Mouse (Mus musculus) kidney, postnatal 0 days (tissue): ENCODE measurements around the gene Aspdh. TPM values are rescaled to one million over a fixed set of nuclear protein-coding genes. Genes with fewer than 3 reads are reported as not detected.

ENCODE experiments used
- ATAC-seq: fragments of 200-750 bp; cut with Nextera tagmentation; replicated peaks from 2 replicates; pipeline ENCODE4 v1.8.0; 2017; ENCODE audit warnings: low read depth, moderate number of reproducible peaks, moderate TSS enrichment, moderate library complexity; ENCODE audit not compliant: low FRiP score
- DNase-seq: peaks from one replicate; pipeline ENCODE4 v3.0.0-alpha.2; 2016; ENCODE audit warnings: low spot score
- H3K27ac ChIP-seq: fragments of 300-500 bp; sonication (generic); 2 replicates; pipeline ENCODE4 v1.5.1; 2014; ENCODE audit warnings: mild to moderate bottlenecking
- H3K27me3 ChIP-seq: fragments of 300-500 bp; sonication (generic); 2 replicates; pipeline ENCODE4 v1.6.1; 2014; ENCODE audit warnings: low read length, mixed read lengths; ENCODE audit not compliant: insufficient read depth
- H3K36me3 ChIP-seq: fragments of 300-500 bp; sonication (generic); 2 replicates; pipeline ENCODE4 v1.6.1; 2014; ENCODE audit warnings: low read length, mixed read lengths; ENCODE audit not compliant: insufficient read depth
- H3K4me1 ChIP-seq: fragments of 300-500 bp; sonication (generic); replicated peaks from 2 replicates; pipeline ENCODE4 v1.6.1; 2014; ENCODE audit warnings: antibody characterized with exemption, low read length, mixed read lengths; ENCODE audit not compliant: insufficient read depth
- H3K4me2 ChIP-seq: fragments of 300-500 bp; sonication (generic); 2 replicates; pipeline ENCODE4 v1.6.1; 2014; ENCODE audit warnings: mild to moderate bottlenecking, low read length, moderate library complexity, mixed read lengths
- H3K4me3 ChIP-seq: fragments of 300-500 bp; sonication (generic); replicated peaks from 2 replicates; pipeline ENCODE4 v1.5.1; 2014; ENCODE audit warnings: low read depth, low read length
- H3K9ac ChIP-seq: fragments of 300-500 bp; sonication (generic); 2 replicates; pipeline ENCODE4 v1.6.1; 2014; ENCODE audit warnings: low read depth, low read length
- H3K9me3 ChIP-seq: fragments of 300-500 bp; sonication (generic); replicated peaks from 2 replicates; pipeline ENCODE4 v1.6.1; 2016; ENCODE audit warnings: low read length, inconsistent platforms, mixed read lengths
- CTCF ChIP-seq: IDR thresholded peaks from 2 replicates; pipeline ENCODE4 v1.5.1; 2016; ENCODE audit warnings: antibody characterized with exemption, low read depth, mild to moderate bottlenecking, moderate library complexity
- WGBS: fragments of 180-500 bp; shearing (Covaris S2); extraction: QIAGEN DNeasy Blood & Tissue Kit; methylation state at CpG from one replicate; pipeline ENCODE4 v1.1.7; 2014; 5-methylcytosine and 5-hydroxymethylcytosine counted together
- polyA plus RNA-seq: library from polyadenylated mRNA; unstranded; fragments of >200 nt; fragmentation: Nextera tagmentation; extraction: Ambion mirVana; gene quantifications from 2 replicates; pipeline ENCODE4 v1.2.1, GENCODE M21; 2015

Gene Aspdh
- polyA plus RNA-seq, 1 experiment from 2014 or later = 5.4 TPM

- peaks cover 15% of the 10 kb centered on the region; the same call in 1 of the 2 replicates for H3K27me3 ChIP-seq
- H3K4me2 ChIP-seq = no peak overlapping the region
- no peak for TF ChIP-seq CTCF
- no peaks in the 10 kb centered on the region; the same call in none of the 2 replicates for H3K4me1 ChIP-seq
- H3K4me3 ChIP-seq = no peak overlapping the region
- no peak overlapping the region for H3K27ac ChIP-seq
- no peak overlapping the region for H3K9ac ChIP-seq
- no peaks in the 10 kb centered on the region for H3K9me3 ChIP-seq
- WGBS = 3% methylated on average over 7 of the region's 7 CpGs
- peak; percentile 57 for DNase-seq
- H3K36me3 ChIP-seq = no peaks in the 10 kb centered on the region
- ATAC-seq = peak; percentile 21
Observed at GRCm38 (mm10) chr7:44433371-44433770, 31.8 kb upstream of the Aspdh start.

DNA sequence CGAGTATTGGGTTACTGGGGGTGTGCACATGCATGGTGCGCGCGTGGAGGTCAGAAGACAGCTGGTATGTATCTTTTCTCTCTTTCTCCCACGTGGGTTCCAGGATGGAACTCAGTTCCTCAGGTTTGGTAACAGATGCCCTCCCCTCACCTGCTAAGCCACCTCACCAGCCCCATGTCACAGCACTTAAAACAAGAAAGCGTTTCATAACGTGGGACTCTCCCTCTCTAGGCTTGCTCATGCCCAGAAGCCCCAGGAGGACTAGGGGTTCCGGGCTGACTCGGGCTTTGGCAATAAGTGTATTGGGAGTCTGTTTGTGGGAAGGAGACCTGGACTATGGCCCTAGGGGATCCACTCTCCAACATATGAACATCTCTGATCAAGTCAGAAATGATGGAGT lies 31.1 kb upstream of the Aspdh start:
- no peak overlapping the region for H3K4me3 ChIP-seq
- WGBS = 41% methylated on average over 9 of the region's 9 CpGs
- no peaks in the 10 kb centered on the region for H3K36me3 ChIP-seq
- H3K9ac ChIP-seq = no peak overlapping the region
- no peak for DNase-seq
- H3K4me1 ChIP-seq = no peaks in the 10 kb centered on the region; the same call in none of the 2 replicates
- peaks cover 14% of the 10 kb centered on the region; the same call in 1 of the 2 replicates for H3K27me3 ChIP-seq
- ATAC-seq = no peak
- no peaks in the 10 kb centered on the region for H3K9me3 ChIP-seq
- no peak for TF ChIP-seq CTCF
- H3K27ac ChIP-seq = no peak overlapping the region
- no peak overlapping the region for H3K4me2 ChIP-seq

DNA sequence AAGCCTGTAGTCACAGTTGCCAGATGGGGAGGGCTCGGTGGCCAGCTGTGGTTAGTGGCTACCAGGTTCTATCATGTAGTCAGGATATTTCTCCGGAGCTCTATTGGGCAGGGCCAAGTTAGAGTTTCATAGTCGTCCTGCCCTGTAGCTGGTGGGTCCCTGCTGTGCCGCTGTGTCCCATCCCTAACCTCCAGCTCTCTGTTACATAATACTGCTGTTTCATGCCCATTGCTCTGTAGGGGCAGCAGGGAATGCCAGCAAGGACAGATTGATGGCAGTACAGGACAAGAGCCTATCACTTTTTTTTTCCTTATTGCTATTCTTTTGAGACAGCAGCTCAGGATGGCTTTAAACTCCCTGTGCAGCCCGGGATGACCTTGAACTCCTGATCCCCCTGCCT lies 29.4 kb upstream of the Aspdh start:
- no peak overlapping the region for H3K27ac ChIP-seq
- peaks cover 16% of the 10 kb centered on the region; the same call in 1 of the 2 replicates for H3K27me3 ChIP-seq
- H3K4me3 ChIP-seq = no peak overlapping the region
- H3K9ac ChIP-seq = no peak overlapping the region
- ATAC-seq (no peak), DNase-seq (no peak)
- WGBS = 67% methylated on average over 5 of the region's 5 CpGs
- no peak for TF ChIP-seq CTCF
- no peaks in the 10 kb centered on the region for H3K4me1 ChIP-seq
- no peak overlapping the region for H3K4me2 ChIP-seq
- H3K9me3 ChIP-seq = no peaks in the 10 kb centered on the region
- H3K36me3 ChIP-seq = no peaks in the 10 kb centered on the region

- DNase-seq (no peak), ATAC-seq (no peak)
- no peak overlapping the region for H3K4me2 ChIP-seq
- peaks cover 20% of the 10 kb centered on the region; the same call in 1 of the 2 replicates for H3K27me3 ChIP-seq
- H3K4me3 ChIP-seq = no peak overlapping the region
- H3K9ac ChIP-seq = no peak overlapping the region
- H3K36me3 ChIP-seq = no peaks in the 10 kb centered on the region
- peak; percentile 43 for TF ChIP-seq CTCF
- H3K9me3 ChIP-seq = no peaks in the 10 kb centered on the region
- H3K27ac ChIP-seq = no peak overlapping the region
- no peaks in the 10 kb centered on the region for H3K4me1 ChIP-seq
- WGBS = 10% methylated on average over 1 of the region's 1 CpGs
Observed at GRCm38 (mm10) chr7:44436267-44436666, 28.9 kb upstream of the Aspdh start.

DNA sequence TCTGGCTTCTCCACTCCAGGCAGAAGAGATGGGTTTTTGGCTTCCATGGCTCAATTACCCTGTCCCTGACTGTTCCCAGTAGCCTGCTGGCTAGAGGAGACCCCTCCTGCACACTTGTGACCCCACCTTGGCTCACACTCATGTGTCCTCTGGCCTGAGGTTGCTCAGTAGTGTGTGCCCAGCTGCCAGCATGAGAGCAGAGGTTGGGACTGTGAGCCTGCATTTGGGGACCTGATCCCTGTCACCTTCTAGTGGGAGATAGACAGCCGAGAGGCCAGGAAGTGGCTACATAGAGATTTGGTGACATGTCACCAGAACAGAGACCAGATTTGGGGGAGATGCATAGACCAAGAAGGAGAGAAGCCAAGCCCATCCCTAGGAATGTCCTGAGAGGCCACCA lies 28.0 kb upstream of the Aspdh start:
- ATAC-seq (no peak), DNase-seq (no peak)
- H3K9me3 ChIP-seq = no peaks in the 10 kb centered on the region
- WGBS = 74% methylated on average over 1 of the region's 1 CpGs
- peaks cover 25% of the 10 kb centered on the region; the same call in 1 of the 2 replicates for H3K27me3 ChIP-seq
- no peak overlapping the region for H3K9ac ChIP-seq
- H3K36me3 ChIP-seq = no peaks in the 10 kb centered on the region
- H3K4me3 ChIP-seq = no peak overlapping the region
- H3K27ac ChIP-seq = no peak overlapping the region
- no peak overlapping the region for H3K4me2 ChIP-seq
- no peaks in the 10 kb centered on the region for H3K4me1 ChIP-seq
- no peak for TF ChIP-seq CTCF

GRCm38 (mm10) chr7:44437933-44438332 lies 27.3 kb upstream of the Aspdh start:
- no peak for DNase-seq
- no peaks in the 10 kb centered on the region for H3K4me1 ChIP-seq
- no peak for ATAC-seq
- peaks cover 28% of the 10 kb centered on the region; the same call in 1 of the 2 replicates for H3K27me3 ChIP-seq
- no peak overlapping the region for H3K4me3 ChIP-seq
- no peaks in the 10 kb centered on the region for H3K36me3 ChIP-seq
- no peak overlapping the region for H3K4me2 ChIP-seq
- H3K27ac ChIP-seq = no peak overlapping the region
- TF ChIP-seq CTCF = no peak
- H3K9me3 ChIP-seq = no peaks in the 10 kb centered on the region
- H3K9ac ChIP-seq = no peak overlapping the region
- whole genome bisulfite sequencing = 61% methylated on average over 8 of the region's 8 CpGs

- Histone ChIP-seq H3K9me3 (no peaks in the 10 kb centered on the region), H3K27me3 (peaks cover 43% of the 10 kb centered on the region), H3K4me3 (no peak overlapping the region), H3K9ac (no peak overlapping the region), H3K4me1 (no peaks in the 10 kb centered on the region), H3K36me3 (no peaks in the 10 kb centered on the region), H3K27ac (no peak overlapping the region), H3K4me2 (no peak overlapping the region)
- no peak for DNase-seq
- TF ChIP-seq CTCF = no peak
- ATAC-seq = no peak
- WGBS = 66% methylated on average over 2 of the region's 2 CpGs
Observed at GRCm38 (mm10) chr7:44439696-44440095, 25.5 kb upstream of the Aspdh start.
